Mouse (Mus musculus) forebrain, embryonic 11.5 days (tissue): ENCODE measurements around the gene Ppp1r3c. TPM values are rescaled to one million over a fixed set of nuclear protein-coding genes. Genes with fewer than 3 reads are reported as not detected.

Experiments used
- ATAC-seq: fragments of 200-750 bp; cut with Nextera tagmentation; replicated peaks from 2 replicates; pipeline ENCODE4 v1.8.0; 2017; ENCODE audit warnings: moderate TSS enrichment; ENCODE audit not compliant: low FRiP score
- DNase-seq: peaks from one replicate; pipeline ENCODE4 v3.0.0-alpha.2; 2017; ENCODE audit warnings: low spot score
- H3K27ac ChIP-seq: fragments of 300-500 bp; sonication (generic); 2 replicates; pipeline ENCODE4 v1.5.1; 2014; ENCODE audit warnings: low read depth, low read length
- H3K27me3 ChIP-seq: fragments of 300-500 bp; sonication (generic); 2 replicates; pipeline ENCODE4 v1.6.1; 2014; ENCODE audit warnings: mild to moderate bottlenecking, low read length, mixed read lengths; ENCODE audit not compliant: control insufficient read depth, insufficient read depth
- H3K36me3 ChIP-seq: fragments of 300-500 bp; sonication (generic); 2 replicates; pipeline ENCODE4 v1.6.1; 2014; ENCODE audit warnings: mild to moderate bottlenecking, low read length, moderate library complexity, mixed read lengths; ENCODE audit not compliant: control insufficient read depth, insufficient read depth
- H3K4me1 ChIP-seq: fragments of 300-500 bp; sonication (generic); replicated peaks from 2 replicates; pipeline ENCODE4 v1.6.1; 2014; ENCODE audit warnings: low read length, mixed read lengths; ENCODE audit not compliant: control insufficient read depth, insufficient read depth
- H3K4me2 ChIP-seq: fragments of 300-500 bp; sonication (generic); 2 replicates; pipeline ENCODE4 v1.6.1; 2014; ENCODE audit warnings: low read depth, mild to moderate bottlenecking, low read length, moderate library complexity, mixed read lengths; ENCODE audit not compliant: severe bottlenecking
- H3K4me3 ChIP-seq: fragments of 300-500 bp; sonication (generic); 2 replicates; pipeline ENCODE4 v1.5.1; 2014; ENCODE audit warnings: low read depth, low read length
- H3K9ac ChIP-seq: fragments of 300-500 bp; sonication (generic); 2 replicates; pipeline ENCODE4 v1.6.1; 2014; ENCODE audit warnings: low read length
- H3K9me3 ChIP-seq: fragments of 300-500 bp; sonication (generic); 2 replicates; pipeline ENCODE4 v1.6.1; 2016; ENCODE audit warnings: low read length, mixed read lengths; ENCODE audit not compliant: control insufficient read depth
- WGBS: fragments of 180-500 bp; shearing (Covaris S2); extraction: QIAGEN DNeasy Blood & Tissue Kit; methylation state at CpG from one replicate; pipeline ENCODE4 v1.1.7; 2014; 5-methylcytosine and 5-hydroxymethylcytosine counted together
- polyA plus RNA-seq: library from polyadenylated mRNA; unstranded; fragments of >200 nt; fragmentation: Nextera tagmentation; extraction: Ambion mirVana; gene quantifications from 2 replicates; pipeline ENCODE4 v1.2.1, GENCODE M21; 2014

Gene Ppp1r3c
- polyA plus RNA-seq, 1 experiment from 2014 or later = 2.1 TPM

GRCm38 (mm10) chr19:36706195-36706594 lies 30.3 kb downstream of the Ppp1r3c start:
- Histone ChIP-seq H3K9ac (no peak overlapping the region), H3K4me1 (no peaks in the 10 kb centered on the region), H3K4me3 (no peak overlapping the region), H3K36me3 (no peaks in the 10 kb centered on the region), H3K4me2 (no peak overlapping the region), H3K27me3 (no peaks in the 10 kb centered on the region), H3K9me3 (no peaks in the 10 kb centered on the region), H3K27ac (no peak overlapping the region)
- ATAC-seq = no peak
- WGBS = 88% methylated on average over 6 of the region's 6 CpGs
- peak; percentile 13 for DNase-seq

GRCm38 (mm10) chr19:36705286-36706146 lies 30.9 kb downstream of the Ppp1r3c start:
- no peak for ATAC-seq
- Histone ChIP-seq H3K27ac (no peak overlapping the region), H3K36me3 (no peaks in the 10 kb centered on the region), H3K4me2 (no peak overlapping the region), H3K9me3 (no peaks in the 10 kb centered on the region), H3K4me1 (no peaks in the 10 kb centered on the region), H3K9ac (no peak overlapping the region), H3K4me3 (no peak overlapping the region), H3K27me3 (no peaks in the 10 kb centered on the region)
- 84% methylated on average over 17 of the region's 17 CpGs for WGBS
- DNase-seq = peak; percentile 32

- Histone ChIP-seq H3K9ac (no peak overlapping the region), H3K36me3 (no peaks in the 10 kb centered on the region), H3K4me1 (no peaks in the 10 kb centered on the region), H3K4me2 (no peak overlapping the region), H3K27ac (no peak overlapping the region), H3K27me3 (no peaks in the 10 kb centered on the region), H3K9me3 (no peaks in the 10 kb centered on the region), H3K4me3 (no peak overlapping the region)
- no peak for ATAC-seq
- WGBS = 94% methylated on average over 7 of the region's 7 CpGs
- peak; percentile 33 for DNase-seq
These were observed 31.7 kb downstream of the Ppp1r3c start for GRCm38 (mm10) chr19:36704763-36705162.

- Histone ChIP-seq H3K4me2 (no peak overlapping the region), H3K9ac (no peak overlapping the region), H3K4me3 (no peak overlapping the region), H3K27ac (no peak overlapping the region), H3K36me3 (no peaks in the 10 kb centered on the region), H3K9me3 (no peaks in the 10 kb centered on the region), H3K4me1 (no peaks in the 10 kb centered on the region), H3K27me3 (no peaks in the 10 kb centered on the region)
- ATAC-seq (no peak), DNase-seq (peak; percentile 20)
- 71% methylated on average over 9 of the region's 9 CpGs for WGBS
These were observed 34.4 kb downstream of the Ppp1r3c start for GRCm38 (mm10) chr19:36701809-36702622.

GRCm38 (mm10) chr19:36701366-36701765 lies 35.1 kb downstream of the Ppp1r3c start:
- DNase-seq = no peak
- H3K4me3 ChIP-seq = no peak overlapping the region
- 87% methylated on average over 3 of the region's 3 CpGs for WGBS

GRCm38 (mm10) chr19:36700937-36701336 lies 35.5 kb downstream of the Ppp1r3c start:
- Histone ChIP-seq H3K4me3 (no peak overlapping the region), H3K4me2 (no peak overlapping the region), H3K27me3 (no peaks in the 10 kb centered on the region), H3K36me3 (no peaks in the 10 kb centered on the region), H3K9me3 (no peaks in the 10 kb centered on the region), H3K4me1 (no peaks in the 10 kb centered on the region), H3K9ac (no peak overlapping the region), H3K27ac (no peak overlapping the region)
- 79% methylated on average over 4 of the region's 4 CpGs for WGBS
- no peak for DNase-seq
- no peak for ATAC-seq

More at GRCm38 (mm10) chr19:36701366-36701765, 35.1 kb downstream of the Ppp1r3c start:
- Histone ChIP-seq H3K4me2 (no peak overlapping the region), H3K27ac (no peak overlapping the region), H3K27me3 (no peaks in the 10 kb centered on the region), H3K36me3 (no peaks in the 10 kb centered on the region), H3K9ac (no peak overlapping the region), H3K9me3 (no peaks in the 10 kb centered on the region), H3K4me1 (no peaks in the 10 kb centered on the region)
- ATAC-seq = no peak

- no peaks in the 10 kb centered on the region for H3K36me3 ChIP-seq
- no peak overlapping the region for H3K27ac ChIP-seq
- ATAC-seq (no peak), DNase-seq (no peak)
- H3K9ac ChIP-seq = no peak overlapping the region
- H3K9me3 ChIP-seq = no peaks in the 10 kb centered on the region
- H3K4me3 ChIP-seq = no peak overlapping the region
- H3K4me2 ChIP-seq = no peak overlapping the region
- 83% methylated on average over 1 of the region's 1 CpGs for WGBS
- H3K4me1 ChIP-seq = no peaks in the 10 kb centered on the region
- H3K27me3 ChIP-seq = no peaks in the 10 kb centered on the region
These were observed 37.3 kb downstream of the Ppp1r3c start for GRCm38 (mm10) chr19:36699151-36699550.

GRCm38 (mm10) chr19:36698200-36698599 lies 38.3 kb downstream of the Ppp1r3c start:
- DNase-seq (no peak), ATAC-seq (no peak)
- H3K27me3 ChIP-seq = no peaks in the 10 kb centered on the region
- no peak overlapping the region for H3K9ac ChIP-seq
- H3K9me3 ChIP-seq = no peaks in the 10 kb centered on the region
- H3K4me2 ChIP-seq = no peak overlapping the region
- H3K36me3 ChIP-seq = no peaks in the 10 kb centered on the region
- no peak overlapping the region for H3K4me3 ChIP-seq
- no peak overlapping the region for H3K27ac ChIP-seq
- H3K4me1 ChIP-seq = no peaks in the 10 kb centered on the region
- 78% methylated on average over 3 of the region's 3 CpGs for WGBS
